Mouse (Mus musculus) midbrain, embryonic 12.5 days (tissue): ENCODE data around the gene Adamtsl5. TPM values are rescaled to one million over a fixed set of nuclear protein-coding genes. Genes with fewer than 3 reads are reported as not detected.
A peak's percentile ranks its signal among the peaks of the same experiment; 100 is the strongest.

ENCODE experiments used
- ATAC-seq: fragments of 200-750 bp; cut with Nextera tagmentation; 2 replicates; pipeline ENCODE4 v1.8.0; 2017; ENCODE audit warnings: low read depth, moderate TSS enrichment, moderate library complexity; ENCODE audit not compliant: low FRiP score
- H3K27ac ChIP-seq: fragments of 300-500 bp; sonication (generic); replicated peaks from 2 replicates; pipeline ENCODE4 v1.5.1; 2016; ENCODE audit warnings: mild to moderate bottlenecking
- H3K27me3 ChIP-seq: fragments of 300-500 bp; sonication (generic); 2 replicates; pipeline ENCODE4 v1.6.1; 2016; ENCODE audit warnings: mild to moderate bottlenecking
- H3K36me3 ChIP-seq: fragments of 300-500 bp; sonication (generic); 2 replicates; pipeline ENCODE4 v1.6.1; 2016
- H3K4me1 ChIP-seq: fragments of 300-500 bp; sonication (generic); 2 replicates; pipeline ENCODE4 v1.6.1; 2016
- H3K4me2 ChIP-seq: fragments of 300-500 bp; sonication (generic); replicated peaks from 2 replicates; pipeline ENCODE4 v1.6.1; 2016; ENCODE audit warnings: mild to moderate bottlenecking, moderate library complexity
- H3K4me3 ChIP-seq: fragments of 300-500 bp; sonication (generic); 2 replicates; pipeline ENCODE4 v1.5.1; 2016; ENCODE audit warnings: mild to moderate bottlenecking
- H3K9ac ChIP-seq: fragments of 300-500 bp; sonication (generic); replicated peaks from 2 replicates; pipeline ENCODE4 v1.6.1; 2016; ENCODE audit warnings: mild to moderate bottlenecking, moderate library complexity
- H3K9me3 ChIP-seq: fragments of 300-500 bp; sonication (generic); 2 replicates; pipeline ENCODE4 v1.6.1; 2016; ENCODE audit warnings: mild to moderate bottlenecking
- WGBS: fragments of 180-500 bp; shearing (Covaris S2); methylation state at CpG from one replicate; pipeline ENCODE4 v1.1.7; 2016; 5-methylcytosine and 5-hydroxymethylcytosine counted together
- polyA plus RNA-seq: library from polyadenylated mRNA; unstranded; fragments of >200 nt; fragmentation: Nextera tagmentation; extraction: Ambion mirVana; gene quantifications from 2 replicates; pipeline ENCODE4 v1.2.1, GENCODE M21; 2016

Adamtsl5 gene
- polyA plus RNA-seq, 1 experiment from 2014 or later: 0.79 TPM

DNA sequence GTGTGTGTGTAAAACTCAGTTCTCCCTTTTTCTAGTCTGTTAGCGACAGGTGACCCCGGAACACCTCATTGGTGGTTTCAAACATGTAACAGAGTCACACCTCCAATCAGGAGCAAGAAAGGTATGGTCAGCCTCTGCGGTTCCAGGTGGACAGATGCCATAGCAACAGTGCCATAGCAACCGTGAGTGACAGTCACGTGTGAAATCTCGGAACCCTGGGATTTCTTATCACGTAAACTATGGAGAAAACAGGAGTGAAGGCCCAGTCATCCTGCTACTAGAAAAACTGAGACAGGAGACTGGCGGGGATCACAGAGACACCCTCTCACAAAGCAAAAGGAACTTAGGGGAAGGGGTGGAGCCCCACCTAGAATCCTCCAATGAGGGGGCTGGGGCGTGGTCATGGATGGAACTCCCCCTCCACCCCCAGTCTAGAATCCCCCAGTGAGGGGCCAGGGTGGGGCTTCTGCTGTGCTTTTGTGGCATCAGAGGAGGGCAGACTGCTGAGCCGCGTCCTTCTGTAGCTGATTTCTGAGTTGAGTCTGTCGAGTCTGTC, 23.3 kb upstream of the Adamtsl5 start:
- H3K36me3 ChIP-seq: no peaks in the 10 kb centered on the region
- 7% methylated on average over 12 of the region's 12 CpGs for WGBS

DNA sequence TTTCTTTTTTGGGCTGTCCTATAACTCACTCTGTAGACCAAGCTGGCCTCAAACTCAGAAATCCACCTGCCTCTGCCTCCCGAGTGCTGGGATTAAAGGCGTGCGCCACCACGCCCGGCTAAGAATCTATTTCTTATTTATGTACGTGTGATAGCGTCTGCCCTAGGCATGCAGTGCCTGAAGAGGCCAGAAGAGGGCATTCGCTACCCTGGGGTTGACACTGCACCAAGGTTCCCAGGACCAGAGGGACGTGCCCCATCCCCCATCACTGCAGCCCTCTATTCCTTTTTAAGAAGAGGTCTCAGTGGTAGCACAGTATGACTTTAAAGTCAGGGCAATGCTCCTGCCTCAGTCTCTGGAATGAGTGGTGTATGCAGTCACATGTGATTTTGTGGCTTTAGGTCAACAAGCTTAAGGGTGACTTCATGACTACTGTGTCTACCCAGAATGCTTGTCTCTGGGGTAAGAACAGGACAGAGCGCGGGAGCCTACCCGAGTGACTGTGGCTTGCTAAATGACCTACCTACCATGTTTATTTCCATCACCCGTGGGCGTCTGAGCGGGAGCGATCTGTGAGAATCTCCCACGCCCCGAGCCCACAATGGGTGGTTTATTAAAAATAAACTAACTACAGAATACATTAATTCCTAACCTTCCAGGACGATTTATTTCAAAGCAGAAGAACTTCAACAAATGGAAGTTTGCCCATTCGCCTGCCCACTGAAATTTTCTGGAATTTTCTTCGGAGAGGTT, 22.0 kb upstream of the Adamtsl5 start:
- no peaks in the 10 kb centered on the region for H3K36me3 ChIP-seq
- no peak overlapping the region for H3K9ac ChIP-seq
- peaks cover 23% of the 10 kb centered on the region for H3K27me3 ChIP-seq
- H3K4me1 ChIP-seq: peaks cover 9% of the 10 kb centered on the region; the same call in 1 of the 2 replicates
- 83% methylated on average over 21 of the region's 21 CpGs for WGBS
- H3K4me2 ChIP-seq: no peak overlapping the region
- H3K9me3 ChIP-seq: peaks cover 5% of the 10 kb centered on the region
- ATAC-seq: no peak
- H3K27ac ChIP-seq: no peak overlapping the region
- no peak overlapping the region for H3K4me3 ChIP-seq

More for the DNA sequence above, 23.3 kb upstream of the Adamtsl5 start:
- Histone ChIP-seq H3K27ac (peak overlapping the region; percentile 39; the same call in 1 of the 2 replicates), H3K4me2 (peak overlapping the region; percentile 35), H3K4me3 (0 out of 2 replicates have a peak overlapping the region, but pooled peaks have one; percentile 13), H3K4me1 (peaks cover 9% of the 10 kb centered on the region; the same call in 1 of the 2 replicates), H3K9ac (0 out of 2 replicates have a peak overlapping the region, but pooled peaks have one; percentile 12), H3K27me3 (peaks cover 16% of the 10 kb centered on the region), H3K9me3 (peaks cover 5% of the 10 kb centered on the region)
- ATAC-seq: peak; percentile 81

DNA sequence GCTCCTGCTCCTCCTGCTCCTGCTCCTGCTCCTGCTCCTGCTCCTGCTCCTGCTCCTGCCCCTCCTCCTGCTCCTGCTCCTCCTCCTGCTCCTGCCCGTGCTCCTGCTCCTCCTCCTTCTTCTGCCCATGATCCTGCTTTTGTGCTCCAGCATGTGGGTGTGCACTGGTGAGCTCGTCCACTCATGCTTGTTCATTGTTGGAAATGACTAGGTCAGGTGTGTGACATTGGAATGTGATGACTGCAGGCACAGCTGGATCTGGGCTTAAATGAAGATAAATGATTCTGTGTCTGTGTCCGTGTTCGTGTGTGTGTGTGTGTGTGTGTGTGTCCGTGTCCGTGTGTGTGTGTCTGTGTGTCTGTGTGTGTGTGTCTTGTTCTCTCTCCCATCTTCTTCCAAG, 20.2 kb upstream of the Adamtsl5 start:
- no peak overlapping the region for H3K4me2 ChIP-seq

DNA sequence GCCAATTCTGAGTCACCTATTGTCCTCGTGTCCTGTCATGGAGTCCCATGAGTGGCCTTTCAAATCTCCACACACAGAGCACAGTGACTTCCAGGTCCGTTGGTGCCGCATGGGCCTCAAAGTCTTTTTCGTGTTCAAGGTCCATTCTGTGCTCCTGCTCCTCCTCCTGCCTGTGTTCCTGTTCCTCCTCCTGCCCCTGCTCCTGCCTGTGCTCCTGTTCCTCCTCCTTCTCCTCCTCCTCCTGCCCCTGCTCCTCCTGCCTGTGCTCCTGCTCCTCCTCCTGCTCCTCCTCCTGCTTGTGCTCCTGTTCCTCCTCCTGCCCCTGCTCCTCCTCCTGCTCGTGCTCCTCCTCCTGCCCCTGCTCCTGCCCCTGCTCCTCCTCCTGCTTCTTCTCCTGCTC, 19.7 kb upstream of the Adamtsl5 start:
- WGBS: 67% methylated on average over 5 of the region's 5 CpGs

More for the DNA sequence above, 20.2 kb upstream of the Adamtsl5 start:
- 84% methylated on average over 6 of the region's 6 CpGs for WGBS
- peaks cover 16% of the 10 kb centered on the region for H3K4me1 ChIP-seq
- no peak overlapping the region for H3K9ac ChIP-seq
- peaks cover 5% of the 10 kb centered on the region for H3K9me3 ChIP-seq
- H3K27ac ChIP-seq: no peak overlapping the region
- H3K27me3 ChIP-seq: peaks cover 40% of the 10 kb centered on the region
- ATAC-seq: no peak
- H3K36me3 ChIP-seq: no peaks in the 10 kb centered on the region
- H3K4me3 ChIP-seq: no peak overlapping the region

DNA sequence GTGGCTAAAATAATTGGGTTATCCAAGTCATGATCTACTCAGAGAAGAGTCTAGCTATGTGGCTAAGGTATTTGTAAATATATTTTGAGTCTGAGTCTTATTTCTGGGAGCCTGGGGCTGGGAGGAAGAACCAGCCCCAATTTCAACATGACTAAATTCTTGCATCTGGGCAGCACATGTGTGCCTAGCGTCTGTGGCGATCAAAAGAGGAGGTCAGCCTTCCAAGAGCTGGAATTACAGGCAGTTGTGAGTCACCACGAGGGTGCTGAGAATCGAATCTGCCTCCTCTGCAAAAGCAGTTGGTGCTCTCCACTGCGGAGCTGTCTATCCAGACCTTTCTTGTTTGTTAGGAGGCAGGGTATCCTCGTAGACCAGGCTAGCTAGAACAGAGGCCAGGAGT, 17.5 kb upstream of the Adamtsl5 start:
- peaks cover 6% of the 10 kb centered on the region for H3K4me1 ChIP-seq
- no peak overlapping the region for H3K4me3 ChIP-seq
- H3K36me3 ChIP-seq: no peaks in the 10 kb centered on the region
- H3K4me2 ChIP-seq: no peak overlapping the region
- peaks cover 51% of the 10 kb centered on the region for H3K27me3 ChIP-seq
- ATAC-seq: no peak
- no peak overlapping the region for H3K27ac ChIP-seq
- H3K9me3 ChIP-seq: peaks cover 5% of the 10 kb centered on the region
- no peak overlapping the region for H3K9ac ChIP-seq
- 72% methylated on average over 6 of the region's 6 CpGs for WGBS

More for the DNA sequence above, 19.7 kb upstream of the Adamtsl5 start:
- no peak overlapping the region for H3K9ac ChIP-seq
- peaks cover 42% of the 10 kb centered on the region for H3K27me3 ChIP-seq
- ATAC-seq: no peak
- H3K4me2 ChIP-seq: no peak overlapping the region
- peaks cover 16% of the 10 kb centered on the region for H3K4me1 ChIP-seq
- no peaks in the 10 kb centered on the region for H3K36me3 ChIP-seq
- H3K9me3 ChIP-seq: peaks cover 5% of the 10 kb centered on the region
- H3K27ac ChIP-seq: no peak overlapping the region
- H3K4me3 ChIP-seq: no peak overlapping the region

DNA sequence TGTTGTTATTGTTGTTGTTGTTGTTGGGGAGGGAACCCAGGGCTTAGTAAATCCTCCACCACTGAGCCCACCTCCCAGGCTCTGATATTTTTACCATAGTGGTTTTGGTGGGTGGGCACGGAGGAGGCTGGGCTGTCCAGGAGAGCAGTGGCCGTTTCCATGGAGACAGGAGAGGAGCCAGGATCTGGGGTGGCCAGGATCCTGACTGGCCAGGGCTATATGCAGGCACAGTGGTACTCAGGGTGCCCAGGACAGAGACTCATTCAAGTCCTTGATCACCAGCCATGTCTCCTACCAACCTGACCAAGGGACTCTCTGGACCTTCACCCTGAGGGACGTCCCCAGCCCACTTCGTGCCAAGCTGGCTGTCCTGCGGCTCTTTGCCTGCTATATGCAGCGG, 15.5 kb upstream of the Adamtsl5 start:
- ATAC-seq: no peak
- H3K9me3 ChIP-seq: peaks cover 5% of the 10 kb centered on the region
- peaks cover 6% of the 10 kb centered on the region for H3K4me1 ChIP-seq
- no peak overlapping the region for H3K4me2 ChIP-seq
- no peaks in the 10 kb centered on the region for H3K36me3 ChIP-seq
- H3K27me3 ChIP-seq: peaks cover 71% of the 10 kb centered on the region
- H3K27ac ChIP-seq: no peak overlapping the region
- H3K9ac ChIP-seq: no peak overlapping the region
- no peak overlapping the region for H3K4me3 ChIP-seq
- WGBS: 33% methylated on average over 6 of the region's 6 CpGs

DNA sequence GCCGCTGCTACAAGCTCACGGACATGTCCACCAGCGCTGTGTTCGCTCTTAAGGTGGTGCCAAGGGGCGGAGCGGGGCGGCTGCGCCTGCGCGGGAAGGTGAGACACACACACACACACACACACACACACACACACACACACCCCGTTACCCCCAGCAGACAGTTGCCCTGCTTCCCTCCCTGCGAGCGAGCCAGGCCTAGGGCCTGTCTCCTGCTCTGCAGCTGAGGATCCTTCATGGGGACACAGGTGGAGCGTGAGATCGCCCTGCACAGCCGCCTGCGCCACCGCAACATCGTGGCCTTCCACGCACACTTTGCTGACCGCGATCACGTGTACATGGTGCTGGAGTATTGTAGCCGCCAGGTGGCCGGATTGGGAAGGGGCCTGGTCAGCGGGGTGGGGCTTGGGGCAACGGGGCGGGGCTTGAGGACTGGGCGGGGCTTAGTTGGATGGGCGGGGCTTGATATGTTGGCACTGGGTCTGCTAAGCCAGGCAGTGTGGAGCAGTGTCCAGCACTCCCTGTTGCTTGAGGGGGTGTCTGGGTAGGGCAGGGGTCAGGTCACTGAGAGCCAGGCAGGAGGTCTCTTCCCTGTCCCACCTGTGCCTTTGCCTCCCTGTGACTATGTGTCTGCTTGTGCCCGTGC, 9.9 kb upstream of the Adamtsl5 start:
- 0 out of 2 replicates have a peak, but pooled peaks have one; percentile 30 for ATAC-seq
- Histone ChIP-seq H3K4me1 (peaks cover 17% of the 10 kb centered on the region), H3K27ac (no peak overlapping the region), H3K4me2 (peak overlapping the region; percentile 34), H3K36me3 (no peaks in the 10 kb centered on the region), H3K9me3 (no peaks in the 10 kb centered on the region), H3K9ac (no peak overlapping the region; the same call in 1 of the 2 replicates), H3K4me3 (0 out of 2 replicates have a peak overlapping the region, but pooled peaks have one; percentile 7), H3K27me3 (peaks cover 97% of the 10 kb centered on the region)
- WGBS: 7% methylated on average over 31 of the region's 31 CpGs

DNA sequence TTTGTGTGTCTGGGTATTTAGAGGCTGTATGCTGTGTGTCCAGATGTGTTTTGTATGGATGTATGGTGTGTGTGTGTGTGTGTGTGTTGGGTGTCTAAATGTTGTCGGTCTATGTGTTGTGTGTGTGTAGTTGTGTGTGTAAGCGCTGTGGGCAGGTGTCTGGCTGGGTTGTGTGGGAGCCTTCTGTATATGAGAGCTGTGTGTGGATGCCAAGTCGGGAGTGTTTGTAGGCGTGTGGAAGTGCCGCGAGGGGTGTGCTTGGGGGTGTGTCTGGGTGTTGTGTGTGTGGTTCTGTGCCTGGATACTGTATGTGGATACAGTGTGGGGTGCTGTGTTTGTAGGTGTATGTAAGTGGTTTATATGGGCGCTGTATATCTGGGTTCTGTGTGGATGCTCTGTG, 9.1 kb upstream of the Adamtsl5 start:
- Histone ChIP-seq H3K4me2 (no peak overlapping the region), H3K4me3 (no peak overlapping the region)
- 30% methylated on average over 7 of the region's 7 CpGs for WGBS

DNA sequence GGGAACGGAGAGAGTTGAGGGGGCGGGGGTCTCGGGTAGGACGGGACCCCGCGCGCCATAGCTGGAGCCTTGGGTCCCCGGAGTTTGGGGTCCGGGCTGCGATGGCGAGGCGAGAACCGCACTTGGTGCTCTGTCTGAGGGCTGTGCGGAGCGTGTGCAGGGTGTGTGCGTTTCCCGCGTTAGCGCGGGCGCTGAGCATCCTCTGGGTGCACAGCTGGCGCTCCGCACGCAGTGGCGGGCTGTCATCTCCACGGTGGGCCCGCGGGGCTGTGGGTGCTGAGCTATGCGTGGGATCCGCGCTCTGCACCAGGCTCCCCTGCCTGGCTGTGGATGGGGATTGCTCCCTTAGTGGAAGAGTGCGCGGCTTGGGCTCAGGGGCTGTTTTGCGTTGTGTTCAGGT, 8.5 kb upstream of the Adamtsl5 start:
- peak overlapping the region; percentile 34 for H3K4me3 ChIP-seq
- no peak overlapping the region for H3K9ac ChIP-seq

More for the DNA sequence above, 9.1 kb upstream of the Adamtsl5 start:
- Histone ChIP-seq H3K4me1 (peaks cover 17% of the 10 kb centered on the region), H3K27me3 (peaks cover 97% of the 10 kb centered on the region), H3K9ac (no peak overlapping the region), H3K9me3 (no peaks in the 10 kb centered on the region), H3K27ac (no peak overlapping the region), H3K36me3 (no peaks in the 10 kb centered on the region)
- ATAC-seq: no peak

DNA sequence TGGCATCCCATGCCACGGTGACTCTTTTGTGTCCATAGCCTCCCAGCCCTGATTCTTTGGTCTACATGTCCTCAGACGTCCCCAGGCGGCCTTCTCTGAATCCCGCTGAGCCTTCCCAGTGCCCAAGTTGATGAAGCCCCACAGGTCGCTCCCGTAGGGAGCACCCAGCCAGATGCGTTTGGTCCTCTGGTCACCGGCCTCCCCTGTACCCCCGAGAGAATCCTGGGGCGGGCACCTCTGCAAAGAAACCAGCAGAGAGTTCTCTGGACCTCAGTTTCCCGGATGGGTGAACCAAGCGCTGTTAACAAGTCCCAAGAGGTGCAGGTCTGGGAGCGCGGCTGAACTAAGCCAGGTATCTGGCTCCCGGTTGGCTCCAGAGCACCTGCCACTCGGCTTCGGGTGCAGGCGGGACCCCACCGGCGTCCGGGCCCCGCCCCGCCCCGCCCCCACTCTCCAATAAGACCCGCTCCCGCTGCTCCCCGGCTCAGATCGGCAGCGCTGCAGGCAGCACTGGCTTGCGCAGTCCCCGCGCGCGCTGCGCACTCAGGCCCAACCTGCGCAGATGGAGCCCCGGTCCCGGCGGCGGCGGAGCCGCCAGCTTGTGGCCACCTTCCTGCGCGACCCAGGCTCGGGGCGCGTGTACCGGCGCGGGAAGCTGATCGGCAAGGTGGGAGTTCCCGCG, 7.9 kb upstream of the Adamtsl5 start, which contains the start of gene Plk5:
Gene Plk5 (plus strand): TSS at position 459 of the 682 bp plus-strand sequence.
- no peak within 1 kb of the TSS for H3K27ac ChIP-seq
- peak within 1 kb of the TSS; percentile 34 for H3K4me3 ChIP-seq
- peaks cover 17% of the 10 kb centered on the region for H3K4me1 ChIP-seq
- H3K4me2 ChIP-seq: peak within 1 kb of the TSS; percentile 44
- WGBS: 1% methylated on average over 51 of the region's 53 CpGs
- peaks cover 100% of the 10 kb centered on the region for H3K27me3 ChIP-seq
- no peak for ATAC-seq
- no peaks in the 10 kb centered on the region for H3K36me3 ChIP-seq
- H3K9me3 ChIP-seq: no peaks in the 10 kb centered on the region
- H3K9ac ChIP-seq: no peak within 1 kb of the TSS

More for the DNA sequence above, 8.5 kb upstream of the Adamtsl5 start:
- H3K4me1 ChIP-seq: peaks cover 17% of the 10 kb centered on the region
- no peak for ATAC-seq
- no peaks in the 10 kb centered on the region for H3K9me3 ChIP-seq
- H3K36me3 ChIP-seq: no peaks in the 10 kb centered on the region
- H3K27ac ChIP-seq: no peak overlapping the region
- peaks cover 100% of the 10 kb centered on the region for H3K27me3 ChIP-seq
- 2% methylated on average over 34 of the region's 34 CpGs for WGBS
- peak overlapping the region; percentile 44 for H3K4me2 ChIP-seq

DNA sequence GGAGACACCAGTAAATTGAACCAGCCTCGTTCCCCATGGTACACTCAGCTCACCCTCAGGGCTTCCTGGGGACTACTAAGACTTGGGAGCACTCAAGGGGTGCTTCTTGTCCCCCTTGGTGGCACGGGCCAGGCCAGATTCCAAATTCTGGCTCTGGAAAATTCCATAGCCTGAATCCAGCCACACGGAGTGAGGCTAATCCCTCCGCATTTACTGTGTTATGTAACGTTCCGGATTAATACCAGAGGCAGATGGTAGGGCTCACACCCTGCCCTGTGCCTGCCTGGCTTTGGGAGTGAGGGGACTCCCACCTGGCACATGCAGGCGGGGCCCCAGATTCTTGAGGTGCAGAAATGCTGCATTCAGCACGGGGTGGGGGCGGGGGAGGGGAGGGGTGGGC, 7.2 kb upstream of the Adamtsl5 start:
- WGBS: 7% methylated on average over 8 of the region's 9 CpGs
- Histone ChIP-seq H3K36me3 (no peaks in the 10 kb centered on the region), H3K4me1 (peaks cover 17% of the 10 kb centered on the region), H3K27me3 (peaks cover 100% of the 10 kb centered on the region), H3K27ac (no peak overlapping the region), H3K4me3 (no peak overlapping the region), H3K4me2 (no peak overlapping the region), H3K9me3 (no peaks in the 10 kb centered on the region), H3K9ac (no peak overlapping the region)
- ATAC-seq: no peak
